Mouse (Mus musculus) thymus, adult 18-20 months (tissue): ENCODE measurements around the gene Ackr4.

Source experiments
- DNase-seq, 2 experiments: peaks; one replicate each; pipeline ENCODE4 v3.0.0; 2022; ENCODE audit warnings: mixed read lengths in 2 of 2

The Ackr4 gene

DNA sequence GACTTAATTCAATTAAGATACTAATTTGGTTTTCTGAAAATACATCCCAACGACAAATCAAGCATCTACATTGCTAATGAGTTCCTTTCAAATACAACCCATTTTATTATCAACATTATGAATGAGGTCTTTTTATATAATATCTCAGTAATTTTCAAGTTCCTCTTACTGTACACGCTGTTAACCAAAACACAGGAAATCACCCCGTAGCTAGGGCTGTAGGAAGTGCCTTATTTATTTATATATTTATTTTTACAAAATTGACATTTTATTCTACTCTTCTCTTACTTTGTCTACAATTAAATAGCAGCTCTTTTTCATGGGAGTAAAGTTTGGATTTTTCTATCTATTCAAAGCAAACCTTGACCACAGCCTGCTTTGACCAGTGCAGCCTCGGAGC lies 87.0 kb downstream of the Ackr4 start:
- DNase-seq = no peak

DNA sequence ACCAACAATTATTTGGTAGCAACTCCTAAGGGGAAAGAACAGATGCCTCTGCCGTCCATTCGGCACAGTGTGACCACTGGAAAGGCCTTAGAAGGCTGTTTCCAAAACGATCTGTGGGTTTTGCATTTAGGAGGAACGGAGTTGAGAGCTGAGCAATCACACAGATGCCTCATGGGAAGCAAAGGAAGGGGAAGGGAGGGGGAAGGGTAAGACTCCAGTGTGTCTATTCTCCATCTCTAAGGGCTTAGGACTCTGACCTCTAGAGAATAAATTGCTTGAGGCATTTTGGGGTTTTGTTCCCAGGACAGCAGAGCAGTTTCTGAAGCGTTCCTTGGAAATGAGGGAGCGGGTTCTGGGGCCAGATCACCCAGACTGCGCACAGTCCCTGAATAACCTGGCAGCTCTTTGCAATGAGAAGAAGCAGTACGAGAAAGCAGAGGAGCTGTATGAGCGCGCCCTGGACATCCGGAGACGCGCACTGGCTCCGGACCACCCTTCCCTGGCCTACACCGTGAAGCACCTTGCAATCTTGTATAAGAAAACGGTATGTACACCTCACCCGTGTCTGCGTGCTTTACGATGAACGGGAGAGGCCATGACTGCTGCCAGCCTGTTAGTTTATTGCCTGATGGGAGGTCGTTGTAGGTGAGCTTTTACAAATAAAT lies 87.6 kb downstream of the Ackr4 start:
- no peak for DNase-seq

DNA sequence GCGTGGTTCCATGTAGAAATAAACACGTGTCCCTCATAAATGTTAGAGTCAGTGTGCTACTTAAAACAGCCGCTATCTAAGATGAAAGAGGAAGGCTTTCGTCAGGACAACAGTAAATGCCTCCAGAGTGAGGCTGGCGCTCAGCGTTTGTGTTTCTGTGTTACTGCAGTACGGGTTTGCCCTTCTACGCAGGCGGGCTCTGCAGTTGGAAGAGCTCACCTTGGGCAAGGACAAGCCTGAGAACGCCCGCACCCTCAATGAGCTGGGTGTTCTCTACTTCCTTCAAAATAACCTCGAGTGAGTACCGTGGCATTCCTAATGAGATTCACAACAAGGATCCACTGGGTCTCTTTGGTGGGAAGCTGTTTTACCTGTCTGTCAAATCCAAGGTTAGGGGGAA lies 88.5 kb downstream of the Ackr4 start:
- no peak for DNase-seq

DNA sequence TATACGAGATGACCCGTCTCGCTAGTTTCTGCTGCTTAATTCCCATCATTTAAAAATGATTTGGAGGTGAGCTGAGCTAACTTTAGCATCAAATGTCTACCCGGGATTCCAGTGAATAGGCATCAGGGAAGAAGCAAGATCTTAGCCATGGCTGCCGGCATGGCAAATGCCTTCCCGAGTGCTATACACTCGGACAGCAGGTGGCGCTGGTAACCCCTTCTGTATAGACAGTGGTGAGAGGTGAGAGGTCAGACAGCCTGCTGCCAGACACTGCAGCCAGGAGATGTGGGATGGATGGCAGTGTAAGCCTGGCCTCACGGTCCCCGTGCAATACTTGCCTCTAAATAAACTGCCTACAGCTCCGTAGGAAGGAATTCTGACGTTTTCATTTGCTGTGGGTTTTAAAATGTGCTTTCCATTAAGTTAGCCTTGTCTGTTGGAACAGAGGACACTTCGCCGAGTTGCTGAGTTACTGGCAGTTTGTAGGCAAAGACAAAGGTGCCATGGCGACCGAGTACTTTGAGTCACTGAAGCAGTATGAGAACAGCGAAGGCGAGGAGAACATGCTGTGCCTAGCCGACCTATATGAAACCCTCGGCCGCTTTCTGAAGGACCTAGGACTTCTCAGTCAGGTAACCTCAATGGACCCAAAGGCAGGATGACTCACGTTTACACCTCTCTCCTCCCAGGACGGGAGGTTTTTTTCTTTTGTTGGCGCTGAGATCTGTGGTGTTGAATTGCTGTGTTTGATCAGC lies 91.3 kb downstream of the Ackr4 start:
- DNase-seq = peak; percentile 26 to 38

DNA sequence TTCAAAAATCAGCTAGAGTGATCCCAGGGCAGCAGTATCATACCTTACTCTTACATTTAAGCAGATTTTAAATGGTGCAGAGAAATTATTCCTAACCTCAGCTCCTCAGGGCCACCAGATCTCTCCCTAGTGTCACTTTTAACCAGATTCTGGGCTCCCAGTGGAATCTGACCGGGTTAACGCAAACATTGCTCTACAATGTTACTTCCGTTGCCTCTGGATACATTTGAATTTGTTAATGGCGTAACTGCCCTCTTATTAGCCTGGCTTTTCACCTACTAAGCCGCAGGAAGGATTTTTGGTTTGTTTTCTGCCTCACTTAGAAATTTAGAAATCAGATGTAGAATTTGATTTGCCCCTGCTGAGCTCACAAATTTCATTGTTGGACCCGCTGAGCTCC lies 92.0 kb downstream of the Ackr4 start:
- DNase-seq = no peak

DNA sequence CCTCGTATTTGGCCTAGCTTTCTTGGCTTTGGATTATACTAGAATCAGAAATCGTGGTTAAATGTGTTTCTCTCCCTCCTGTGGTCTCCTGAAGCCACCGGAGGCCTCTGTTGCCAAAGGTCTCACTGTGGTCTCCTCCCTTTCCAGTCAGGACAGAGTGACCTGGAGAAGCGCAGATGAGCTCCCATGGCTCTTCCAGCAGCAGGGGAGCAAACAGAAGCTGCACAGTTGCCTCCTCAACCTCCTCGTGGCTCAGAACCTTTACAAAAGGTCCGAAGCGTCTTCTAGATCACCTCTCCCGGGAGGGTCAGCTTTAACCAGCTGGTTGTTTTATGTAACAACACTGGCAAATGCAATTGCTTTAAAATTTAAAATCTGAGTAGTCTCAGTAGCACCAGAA lies 92.5 kb downstream of the Ackr4 start:
- no peak for DNase-seq
